Mouse (Mus musculus) heart, embryonic 11.5 days (tissue): ENCODE measurements around the gene Pcdh17. TPM values are rescaled to one million over a fixed set of nuclear protein-coding genes. Genes with fewer than 3 reads are reported as not detected.

Experiments used
- ATAC-seq: fragments of 200-750 bp; cut with Nextera tagmentation; replicated peaks from 2 replicates; pipeline ENCODE4 v1.8.0; 2017; ENCODE audit warnings: moderate library complexity; ENCODE audit not compliant: insufficient number of reproducible peaks, low FRiP score, low TSS enrichment
- H3K27ac ChIP-seq: fragments of 300-500 bp; sonication (generic); 2 replicates; pipeline ENCODE4 v1.5.1; 2014; ENCODE audit warnings: mild to moderate bottlenecking, low read depth, low read length
- H3K27me3 ChIP-seq: fragments of 300-500 bp; sonication (generic); 2 replicates; pipeline ENCODE4 v1.6.1; 2014; ENCODE audit warnings: mild to moderate bottlenecking, low read length, mixed read lengths; ENCODE audit not compliant: control insufficient read depth, insufficient read depth
- H3K36me3 ChIP-seq: fragments of 300-500 bp; sonication (generic); 2 replicates; pipeline ENCODE4 v1.6.1; 2014; ENCODE audit warnings: mild to moderate bottlenecking, low read length, moderate library complexity, mixed read lengths; ENCODE audit not compliant: control insufficient read depth, insufficient read depth
- H3K4me1 ChIP-seq: fragments of 300-500 bp; sonication (generic); 2 replicates; pipeline ENCODE4 v1.6.1; 2014; ENCODE audit warnings: low read length; ENCODE audit not compliant: control insufficient read depth, insufficient read depth
- H3K4me2 ChIP-seq: fragments of 300-500 bp; sonication (generic); 2 replicates; pipeline ENCODE4 v1.6.1; 2014; ENCODE audit warnings: mild to moderate bottlenecking, moderate library complexity
- H3K4me3 ChIP-seq: fragments of 300-500 bp; sonication (generic); 2 replicates; pipeline ENCODE4 v1.5.1; 2014; ENCODE audit warnings: low read depth, low read length
- H3K9ac ChIP-seq: fragments of 300-500 bp; sonication (generic); 2 replicates; pipeline ENCODE4 v1.6.1; 2014; ENCODE audit warnings: mild to moderate bottlenecking, low read depth, low read length, moderate library complexity
- H3K9me3 ChIP-seq: fragments of 300-500 bp; sonication (generic); replicated peaks from 2 replicates; pipeline ENCODE4 v1.6.1; 2016; ENCODE audit warnings: low read length; ENCODE audit not compliant: control insufficient read depth
- WGBS: fragments of 180-500 bp; shearing (Covaris S2); extraction: QIAGEN DNeasy Blood & Tissue Kit; methylation state at CpG from one replicate; pipeline ENCODE4 v1.1.7; 2014; ENCODE audit not compliant: insufficient replicate concordance; 5-methylcytosine and 5-hydroxymethylcytosine counted together
- polyA plus RNA-seq: library from polyadenylated mRNA; unstranded; fragments of >200 nt; fragmentation: Nextera tagmentation; extraction: Ambion mirVana; gene quantifications from 2 replicates; pipeline ENCODE4 v1.2.1, GENCODE M21; 2014

The Pcdh17 gene
- polyA plus RNA-seq, 1 experiment from 2014 or later = 1.9 TPM

DNA sequence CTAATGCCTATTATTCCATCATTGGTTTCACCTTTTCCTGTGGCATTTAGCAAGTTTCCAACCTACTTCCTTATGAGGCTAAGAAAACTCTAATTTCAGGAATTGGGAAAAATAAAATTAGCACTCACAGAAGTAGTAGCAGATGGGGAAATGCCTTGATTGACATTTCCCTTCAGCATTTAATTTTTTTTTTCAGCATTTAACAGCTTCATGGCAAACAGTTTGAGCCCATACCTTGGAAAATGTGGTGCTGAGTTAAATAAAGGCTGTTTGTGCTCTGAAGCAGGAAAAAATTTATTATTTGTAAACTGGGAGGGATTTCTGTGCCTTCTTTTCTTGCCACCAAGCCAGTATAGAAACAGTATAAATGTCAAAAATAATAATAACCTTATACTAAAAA, 91.9 kb downstream of the Pcdh17 start:
- H3K27ac ChIP-seq = no peak overlapping the region
- no peaks in the 10 kb centered on the region for H3K27me3 ChIP-seq
- no peaks in the 10 kb centered on the region for H3K9me3 ChIP-seq
- H3K4me2 ChIP-seq = no peak overlapping the region
- H3K4me1 ChIP-seq = no peaks in the 10 kb centered on the region
- no peak overlapping the region for H3K9ac ChIP-seq
- H3K36me3 ChIP-seq = no peaks in the 10 kb centered on the region
- H3K4me3 ChIP-seq = no peak overlapping the region
- ATAC-seq = no peak

DNA sequence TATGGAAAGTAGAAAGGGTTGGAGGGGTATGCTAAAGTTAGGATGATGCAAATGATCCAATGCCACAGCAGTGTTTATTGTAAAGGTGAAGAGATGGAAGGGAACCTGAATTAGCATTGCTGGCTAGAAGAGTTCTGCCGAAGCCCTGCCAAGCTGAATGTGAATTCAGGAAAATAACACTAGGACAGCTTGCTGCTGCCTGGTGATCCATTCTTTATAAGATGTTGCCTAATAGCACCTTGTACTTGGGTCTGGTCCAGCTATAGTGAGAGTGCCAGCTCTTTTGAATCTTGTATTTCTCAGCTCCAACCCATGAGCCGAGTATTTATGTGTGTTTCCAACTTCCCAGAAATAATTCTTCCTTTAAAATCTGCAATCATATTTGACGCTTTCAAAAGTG, 98.5 kb downstream of the Pcdh17 start:
- Histone ChIP-seq H3K4me3 (no peak overlapping the region), H3K27ac (no peak overlapping the region), H3K4me2 (no peak overlapping the region), H3K9me3 (no peaks in the 10 kb centered on the region), H3K36me3 (no peaks in the 10 kb centered on the region), H3K9ac (no peak overlapping the region), H3K4me1 (no peaks in the 10 kb centered on the region), H3K27me3 (no peaks in the 10 kb centered on the region)
- no peak for ATAC-seq
- WGBS = 79% methylated on average over 3 of the region's 3 CpGs

DNA sequence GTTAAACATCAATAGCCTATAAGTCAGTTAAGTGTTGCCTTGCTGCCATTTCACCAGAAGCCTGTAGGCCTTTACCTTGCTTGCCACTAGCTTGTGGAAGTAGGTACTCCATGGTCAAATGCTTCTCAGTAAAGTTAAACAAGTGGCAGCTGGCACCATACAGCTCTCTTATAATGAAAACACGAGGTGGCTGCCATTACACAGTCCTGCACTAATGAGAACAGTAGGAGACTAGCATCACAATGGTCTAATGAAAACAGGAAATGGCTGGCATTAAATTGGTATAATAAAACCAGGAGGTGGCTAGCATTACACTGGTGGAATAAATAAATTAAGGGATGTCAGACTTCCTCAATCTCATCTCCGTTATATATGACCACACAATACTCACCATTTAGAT, 102.6 kb downstream of the Pcdh17 start:
- Histone ChIP-seq H3K9me3 (no peaks in the 10 kb centered on the region), H3K27ac (no peak overlapping the region), H3K4me3 (no peak overlapping the region), H3K36me3 (no peaks in the 10 kb centered on the region), H3K9ac (no peak overlapping the region), H3K27me3 (no peaks in the 10 kb centered on the region), H3K4me2 (no peak overlapping the region), H3K4me1 (no peaks in the 10 kb centered on the region)
- ATAC-seq = no peak
- WGBS = 60% methylated on average over 2 of the region's 2 CpGs

DNA sequence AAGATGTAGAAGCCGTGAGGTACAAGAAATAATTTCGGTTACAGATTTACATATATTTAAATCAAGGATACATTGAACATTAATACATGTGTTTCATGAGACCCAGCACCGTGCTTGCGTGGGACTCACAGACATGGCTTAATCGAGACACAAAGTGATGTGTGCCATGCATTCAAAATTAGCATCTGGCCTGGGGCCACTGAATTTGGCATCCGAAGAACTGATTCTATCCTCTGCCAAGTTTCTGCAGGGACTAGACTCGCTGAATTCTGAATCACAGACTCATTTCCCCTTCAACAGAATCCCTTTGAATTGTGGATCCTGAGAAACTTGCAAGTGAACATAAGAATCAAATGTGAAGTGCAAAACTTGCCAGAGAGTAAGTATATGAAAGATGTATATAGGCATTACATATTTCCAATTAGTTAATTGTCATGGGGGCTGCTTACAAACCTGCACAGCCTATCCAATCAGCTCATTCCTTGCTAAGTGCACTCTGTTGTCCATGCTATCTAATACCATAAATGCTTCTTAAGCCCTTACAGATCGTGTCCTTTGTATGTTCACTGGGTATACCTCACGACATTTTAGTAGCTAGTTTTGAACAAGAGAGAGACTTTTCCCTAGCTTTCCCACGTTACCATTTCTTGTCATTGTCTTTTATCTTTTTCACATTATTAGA, 104.3 kb downstream of the Pcdh17 start:
- 79% methylated on average over 10 of the region's 10 CpGs for WGBS
- ATAC-seq = no peak
- Histone ChIP-seq H3K4me3 (no peak overlapping the region), H3K4me2 (no peak overlapping the region), H3K4me1 (no peaks in the 10 kb centered on the region), H3K9ac (no peak overlapping the region), H3K9me3 (no peaks in the 10 kb centered on the region), H3K27me3 (no peaks in the 10 kb centered on the region), H3K36me3 (no peaks in the 10 kb centered on the region), H3K27ac (no peak overlapping the region)

DNA sequence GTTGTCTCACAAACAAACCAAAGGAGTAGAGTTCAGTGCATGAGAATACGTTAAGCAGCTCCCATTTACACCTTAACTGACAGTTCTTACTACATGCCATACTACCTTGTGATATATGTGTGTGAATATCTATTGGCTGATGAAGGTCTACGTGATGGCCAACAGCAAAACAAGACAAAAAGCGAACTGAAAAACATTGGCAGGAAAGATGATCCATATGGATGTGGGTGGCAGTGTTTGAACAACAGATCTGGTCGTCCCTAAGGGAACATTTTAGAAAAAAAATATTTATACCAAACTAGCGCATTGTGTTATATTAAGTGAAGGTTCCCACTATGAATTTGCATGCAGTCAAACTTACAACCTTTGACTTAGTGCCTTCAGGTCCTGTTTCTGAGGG, 108.2 kb downstream of the Pcdh17 start:
- Histone ChIP-seq H3K27ac (no peak overlapping the region), H3K9me3 (no peaks in the 10 kb centered on the region), H3K36me3 (no peaks in the 10 kb centered on the region), H3K4me3 (no peak overlapping the region), H3K4me1 (no peaks in the 10 kb centered on the region), H3K27me3 (no peaks in the 10 kb centered on the region), H3K4me2 (no peak overlapping the region), H3K9ac (no peak overlapping the region)
- no peak for ATAC-seq
- WGBS = 76% methylated on average over 5 of the region's 5 CpGs

DNA sequence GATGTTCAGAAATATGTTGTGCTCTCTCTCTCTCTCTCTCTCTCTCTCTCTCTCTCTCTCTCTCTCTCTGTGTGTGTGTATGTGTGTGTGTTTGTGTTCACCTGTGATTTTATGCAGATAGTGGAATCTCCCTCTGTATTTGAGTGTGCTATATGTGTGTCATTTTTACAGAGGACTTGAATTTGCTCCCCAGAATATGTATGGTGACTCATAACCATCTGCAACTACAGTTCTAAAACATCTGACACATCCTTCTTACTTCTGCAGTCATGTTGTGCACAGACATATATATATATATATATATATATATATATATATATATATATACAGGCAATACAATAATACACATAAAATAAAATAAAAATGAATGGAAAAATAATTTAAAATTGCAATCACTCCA, 127.7 kb downstream of the Pcdh17 start:
- H3K36me3 ChIP-seq = no peaks in the 10 kb centered on the region
- H3K4me3 ChIP-seq = no peak overlapping the region
- H3K4me2 ChIP-seq = no peak overlapping the region
- no peak overlapping the region for H3K9ac ChIP-seq
- no peaks in the 10 kb centered on the region for H3K4me1 ChIP-seq
- no peaks in the 10 kb centered on the region for H3K27me3 ChIP-seq
- no peak for ATAC-seq
- H3K27ac ChIP-seq = no peak overlapping the region
- H3K9me3 ChIP-seq = no peaks in the 10 kb centered on the region
